Mouse (Mus musculus) kidney, postnatal 14 days (tissue): ENCODE measurements around the gene Ccdc89.

ENCODE experiments used
- DNase-seq: peaks from one replicate; pipeline ENCODE4 v3.0.0; 2022; ENCODE audit warnings: mixed read lengths

Ccdc89 gene

DNA sequence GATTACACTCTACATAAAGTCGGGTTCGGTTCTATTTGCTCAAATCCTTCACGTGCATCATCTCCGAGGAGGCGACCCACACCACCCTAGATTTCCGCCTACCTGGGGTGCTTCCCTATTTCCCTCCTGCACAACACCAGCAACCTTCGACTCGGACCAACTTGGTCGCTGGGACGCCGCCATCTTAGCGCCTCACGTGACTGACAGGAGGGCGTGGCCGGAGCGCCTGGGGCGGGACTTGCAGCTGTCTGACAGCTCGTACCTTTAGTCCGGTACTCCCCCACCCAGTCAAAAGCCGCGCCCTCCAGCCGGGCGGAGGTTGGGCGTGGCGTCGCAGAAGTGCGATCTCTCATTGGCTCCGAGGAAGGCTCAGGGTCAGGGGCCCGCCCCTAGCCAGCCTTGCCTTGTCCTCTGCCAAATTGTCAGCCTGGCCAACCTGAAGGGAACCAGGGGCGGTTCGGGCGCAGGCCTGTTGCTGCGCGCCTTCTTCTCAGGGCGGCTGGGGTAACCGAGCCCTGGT lies 49.5 kb downstream of the Ccdc89 start, which contains the start of gene Tmem126b:
Tmem126b (minus strand) TSS at position 209 of the 520 bp plus-strand sequence.
- peak; percentile 99 for DNase-seq

DNA sequence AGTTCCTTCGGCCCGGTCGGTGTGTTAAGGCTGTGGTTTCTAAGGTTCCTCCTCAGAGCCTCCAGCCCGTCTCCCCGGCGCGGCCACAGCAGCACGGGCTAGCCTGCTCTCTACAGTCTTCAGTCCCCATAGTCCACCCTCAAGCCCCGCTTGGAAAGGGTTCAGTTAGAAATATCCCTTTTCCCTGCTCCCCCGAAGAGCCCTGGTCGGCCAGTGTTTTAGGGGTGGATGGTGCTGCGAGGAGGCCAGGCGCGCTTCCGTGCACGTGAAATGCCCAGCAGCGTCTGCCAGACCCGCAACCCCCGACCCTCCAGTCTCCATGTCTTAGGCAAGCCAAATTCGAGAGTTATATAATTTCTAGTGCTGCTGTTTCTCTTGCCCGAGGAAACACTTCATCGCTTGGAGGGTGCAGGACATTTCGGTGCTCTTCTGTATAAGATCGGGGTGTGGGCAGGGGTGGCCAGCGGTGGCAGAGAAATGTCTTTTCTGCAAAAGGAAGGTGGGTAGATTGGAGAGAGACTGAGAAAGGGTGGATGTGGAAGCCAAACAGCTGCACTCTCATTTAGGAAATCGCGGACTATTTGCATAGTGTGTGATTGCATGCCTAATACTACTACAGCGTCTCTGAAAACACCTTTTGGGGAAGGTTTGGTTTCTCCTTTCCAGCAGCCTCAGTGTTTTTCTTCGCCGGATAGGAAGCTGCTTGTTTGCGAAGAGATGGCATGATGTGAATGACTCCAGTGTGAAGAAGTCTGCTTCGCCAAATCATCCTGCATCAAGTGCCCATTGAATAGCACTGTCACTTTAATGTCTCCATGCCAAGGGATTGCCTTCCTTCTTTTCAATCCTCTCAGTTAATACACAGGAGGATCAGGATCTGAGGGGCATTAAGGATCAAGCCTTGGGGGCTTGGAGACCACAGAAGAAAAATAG lies 50.2 kb downstream of the Ccdc89 start, which contains the start of gene Dlg2:
Dlg2 (plus strand) TSS at position 360 of the 933 bp plus-strand sequence.
- no peak for DNase-seq
